Mouse (Mus musculus): ENCODE measurements around the gene Tppp. TPM values are rescaled to one million over a fixed set of nuclear protein-coding genes. Genes with fewer than 3 reads are reported as not detected.

Gene Tppp
- polyA plus RNA-seq, 2 experiments from 2014 or later: 0.24 to 0.73 TPM

Other genes starting within 250 kb of the Tppp start
- gene Nkd2, start 161.8 kb upstream of the Tppp start, polyA plus RNA-seq (2017; shearing (Covaris generic)): under 1 TPM in 1 of 2 experiments, not detected in 1; 0.19 TPM
- gene Trip13, start 71.6 kb upstream of the Tppp start, polyA plus RNA-seq (2017; shearing (Covaris generic)): 1 to 10 TPM; 6.4 to 7.6 TPM
- gene Brd9, start 71.6 kb upstream of the Tppp start, polyA plus RNA-seq (2017; shearing (Covaris generic)): 10 to 100 TPM; 50.4 to 63.1 TPM
- gene Zdhhc11, start 45.6 kb upstream of the Tppp start, polyA plus RNA-seq (2017; shearing (Covaris generic)): not detected
- gene Cep72, start 52.9 kb downstream of the Tppp start, polyA plus RNA-seq (2017; shearing (Covaris generic)): 1 to 10 TPM; 5.0 to 9.5 TPM
- gene Slc9a3, start 112.0 kb downstream of the Tppp start, polyA plus RNA-seq (2017; shearing (Covaris generic)): not detected
- 10 to 100 TPM; 77.3 to 85.7 TPM for gene Exoc3, start 199.3 kb downstream of the Tppp start, polyA plus RNA-seq (2017; shearing (Covaris generic))